Mouse (Mus musculus) ES-Bruce4 (cell line): Measurements from ENCODE around the gene Dpy19l1.

ENCODE experiments used
- CTCF ChIP-seq: IDR thresholded peaks from one replicate; pipeline ENCODE4 v1.8.1; 2011; ENCODE audit warnings: low read depth, low read length
- POLR2A ChIP-seq: IDR thresholded peaks from one replicate; pipeline ENCODE4 v1.8.1; 2011; ENCODE audit warnings: low read length; ENCODE audit not compliant: insufficient read depth

- TF ChIP-seq CTCF, result peak; percentile 17
- TF ChIP-seq POLR2A, result no peak
Observed at GRCm38 (mm10) chr9:24501618-24502017, 1.3 kb downstream of the Dpy19l1 start.
